Mouse (Mus musculus) adrenal gland, postnatal 14 days (tissue): ENCODE results near the gene Tunar. TPM values are rescaled to one million over a fixed set of nuclear protein-coding genes. Genes with fewer than 3 reads are reported as not detected.
A peak's percentile ranks its signal among the peaks of the same experiment; 100 is the strongest.

Experiments
- DNase-seq: peaks from one replicate; pipeline ENCODE4 v3.0.0; 2021; ENCODE audit warnings: mixed read lengths
- long read RNA-seq, 2 experiments: library from polyadenylated mRNA; stranded (forward); transcript quantifications; one replicate each; pipeline ENCODE4 v2.0.0; 2021
- total RNA-seq: library from RNA; stranded (reverse); gene quantifications from 2 replicates; pipeline ENCODE4 v1.2.3, GENCODE M21; 2021

Tunar gene
- 0.37 and 0.56 TPM in 2 replicates for total RNA-seq
- long read RNA-seq, experiment 1: 0 reads
- long read RNA-seq, experiment 2, partial matches to known transcripts: 0 of 1 reads
- long read RNA-seq, experiment 2, other reads (novel, unspliced or antisense): 1 of 1 reads

DNA sequence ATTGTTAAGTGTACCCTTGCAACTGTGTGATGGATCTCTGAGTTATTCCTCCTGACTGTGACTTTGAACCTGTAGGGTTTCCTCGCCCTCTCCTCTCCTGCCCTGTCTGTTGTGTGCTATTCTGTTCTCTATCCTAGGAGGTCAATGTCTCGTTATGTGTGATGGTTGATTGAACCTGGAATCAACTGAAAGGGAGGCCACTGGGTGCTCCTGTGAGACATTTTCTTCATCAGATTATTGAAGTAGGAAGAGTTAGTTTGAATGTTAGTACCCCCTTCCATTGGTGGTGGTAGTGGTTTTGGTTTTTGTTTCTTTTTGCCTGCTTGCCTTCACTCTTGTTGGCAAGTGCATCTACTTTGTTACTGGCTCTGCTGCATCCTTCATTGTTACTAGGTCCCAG is at the start of gene Tunar:
TSS of gene Tunar (plus strand) at position 301 of the 400 bp plus-strand sequence.
- DNase-seq: no peak

GRCm38 (mm10) chr12:105312571-105313035 is 21.1 kb upstream of the Tunar start:
- no peak for DNase-seq

- DNase-seq: no peak
Measured at GRCm38 (mm10) chr12:105314328-105314727, 19.3 kb upstream of the Tunar start.

DNA sequence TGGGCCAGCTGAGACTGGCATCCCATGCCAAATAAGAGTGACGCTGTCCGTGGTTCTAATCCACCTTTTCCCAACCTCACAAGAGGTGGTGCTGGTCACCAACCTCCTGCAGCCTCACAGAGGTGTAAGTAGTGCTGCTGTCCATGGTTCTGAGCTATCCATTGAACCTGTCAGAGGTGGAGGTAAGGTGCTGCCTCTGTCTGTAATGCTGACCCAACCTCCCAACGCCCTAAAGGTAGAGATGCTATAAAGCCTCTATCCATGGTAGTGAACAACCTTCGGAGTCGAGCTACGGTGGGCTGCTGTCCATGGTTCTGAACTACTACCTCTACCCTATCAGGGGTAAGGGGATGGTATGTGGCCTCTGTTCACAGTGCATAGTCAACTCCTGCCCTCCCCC is 11.5 kb upstream of the Tunar start:
- DNase-seq: peak; percentile 37

GRCm38 (mm10) chr12:105327051-105327450 is 6.6 kb upstream of the Tunar start:
- DNase-seq: no peak

DNA sequence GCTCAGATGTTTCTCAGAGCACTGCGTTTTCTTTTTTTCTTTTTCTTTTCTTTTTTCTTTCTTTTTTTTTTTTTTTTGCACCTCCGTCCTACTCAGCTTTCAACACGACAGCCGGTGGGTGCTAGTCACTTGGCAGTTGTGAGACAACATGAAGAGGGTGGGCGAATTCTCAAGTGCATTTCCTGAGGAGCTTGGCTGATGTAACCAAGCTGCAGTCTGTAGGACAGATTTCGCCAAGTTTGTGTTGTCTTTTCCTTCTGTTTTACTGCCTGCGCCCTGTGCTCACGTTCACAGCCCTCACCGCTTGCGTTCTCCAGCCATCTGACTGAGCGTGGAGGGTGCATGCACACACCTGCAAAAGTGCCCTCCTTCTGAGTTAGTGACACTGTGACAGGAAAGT is 5.3 kb upstream of the Tunar start:
- DNase-seq: no peak

DNA sequence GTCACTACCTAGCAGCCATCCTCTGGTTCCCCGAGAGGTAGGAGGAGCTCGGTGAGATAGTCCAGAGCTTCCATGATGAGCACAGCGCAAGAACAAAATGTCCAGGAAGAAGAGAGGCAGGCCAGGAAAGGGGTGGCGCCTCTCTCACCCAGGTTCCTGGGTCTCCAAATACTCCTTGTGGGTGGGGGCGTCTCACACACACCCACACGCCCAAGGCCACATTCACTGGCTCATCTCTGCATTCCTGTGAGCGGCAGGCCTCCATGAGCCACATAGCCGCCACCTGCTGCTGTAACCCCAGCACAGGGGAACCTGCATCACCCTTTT is 2.4 kb downstream of the Tunar start:
- DNase-seq: no peak

DNA sequence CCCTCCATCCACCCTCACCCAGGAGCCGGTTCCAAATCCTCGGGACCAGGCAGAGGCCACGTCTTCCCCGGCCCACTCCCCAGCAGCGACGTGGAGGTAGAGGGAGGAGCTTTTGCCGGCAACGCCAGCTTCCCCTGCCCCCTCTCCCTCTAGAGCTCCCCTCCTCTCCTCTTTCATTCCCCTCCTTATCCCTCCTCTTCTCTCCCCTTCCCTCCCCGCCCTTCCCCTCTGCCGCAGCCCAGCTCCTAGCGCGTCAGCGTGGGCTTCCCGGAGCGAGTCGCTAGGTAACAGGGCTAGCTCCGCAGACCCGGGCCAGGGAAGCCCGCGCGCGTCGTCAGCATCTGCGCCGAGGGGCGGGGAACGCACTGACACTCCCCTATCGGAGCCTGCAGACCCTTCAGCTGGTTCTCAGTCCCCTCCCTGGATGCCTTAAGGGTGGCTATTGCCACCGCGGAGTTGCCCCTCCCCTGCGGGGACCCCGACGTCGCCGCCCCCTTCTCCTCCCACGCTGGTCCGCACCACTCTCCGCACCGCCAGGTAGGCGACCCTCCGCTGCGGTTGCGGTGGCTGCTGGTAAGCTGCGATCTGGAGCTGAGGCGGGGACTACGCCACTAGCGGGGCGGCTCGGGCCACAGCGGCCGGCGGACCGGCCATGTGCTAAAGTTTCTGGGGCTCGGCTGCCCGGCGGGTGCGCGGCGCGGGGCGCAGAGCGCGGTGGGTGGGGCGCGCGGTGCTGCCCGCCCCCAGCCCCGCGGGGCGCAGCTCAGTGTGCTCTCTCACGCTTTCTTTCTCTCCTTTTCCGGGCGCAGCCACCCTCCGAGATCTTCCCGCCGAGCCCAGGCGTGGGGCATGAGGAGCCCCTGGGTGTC is 3.0 kb downstream of the Tunar start:
- DNase-seq: peak; percentile 18

GRCm38 (mm10) chr12:105337290-105338005 is 3.8 kb downstream of the Tunar start:
- DNase-seq: no peak

- no peak for DNase-seq
Measured at GRCm38 (mm10) chr12:105338256-105338977, 4.7 kb downstream of the Tunar start.

- no peak for DNase-seq
Measured at GRCm38 (mm10) chr12:105341523-105341922, 7.9 kb downstream of the Tunar start.

GRCm38 (mm10) chr12:105344460-105344859 is 10.8 kb downstream of the Tunar start:
- no peak for DNase-seq

GRCm38 (mm10) chr12:105346861-105347260 is 13.2 kb downstream of the Tunar start:
- no peak for DNase-seq

DNA sequence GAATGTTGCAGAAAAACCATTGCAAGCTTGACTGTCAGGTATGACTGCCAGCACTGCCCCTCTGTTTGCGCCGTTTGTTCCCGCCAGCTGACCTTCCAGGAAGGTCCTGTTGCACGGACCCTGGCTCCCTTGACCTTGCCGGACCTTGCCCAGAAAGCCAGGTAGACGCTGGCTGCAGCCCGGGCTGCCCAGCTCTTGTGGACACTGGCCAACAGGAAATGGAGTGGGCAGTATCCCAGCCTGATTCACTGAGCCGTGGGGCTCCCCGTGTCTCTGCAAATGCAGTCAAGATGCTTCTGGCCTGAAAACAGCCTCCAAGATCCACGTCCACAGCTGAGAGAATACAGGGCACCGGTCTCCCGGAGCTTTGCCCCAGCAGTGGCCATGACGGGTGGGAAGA is 13.6 kb downstream of the Tunar start:
- DNase-seq: no peak

GRCm38 (mm10) chr12:105354266-105354665 is 20.6 kb downstream of the Tunar start:
- no peak for DNase-seq

DNA sequence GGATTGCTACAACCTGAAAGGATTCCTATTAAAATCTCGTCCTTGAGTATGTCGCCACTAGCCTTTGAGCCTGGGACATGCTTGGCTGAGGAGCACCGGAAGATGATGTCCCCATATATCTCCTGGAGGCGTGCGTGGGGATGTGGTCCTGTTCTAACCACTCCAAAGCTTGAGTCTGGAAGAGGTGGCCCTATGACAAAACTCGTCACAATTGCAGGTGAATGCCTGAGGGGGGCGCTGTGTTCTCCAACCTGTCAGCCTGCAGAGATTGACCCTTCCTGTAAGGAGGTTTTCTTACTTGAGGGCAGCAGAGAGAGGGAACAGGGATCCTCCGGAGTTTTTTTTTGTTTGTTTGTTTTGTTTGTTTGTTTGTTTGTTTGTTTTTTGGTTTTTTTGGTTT is 21.1 kb downstream of the Tunar start:
- DNase-seq: no peak

- DNase-seq: no peak
Measured at GRCm38 (mm10) chr12:105356781-105357180, 23.1 kb downstream of the Tunar start.

DNA sequence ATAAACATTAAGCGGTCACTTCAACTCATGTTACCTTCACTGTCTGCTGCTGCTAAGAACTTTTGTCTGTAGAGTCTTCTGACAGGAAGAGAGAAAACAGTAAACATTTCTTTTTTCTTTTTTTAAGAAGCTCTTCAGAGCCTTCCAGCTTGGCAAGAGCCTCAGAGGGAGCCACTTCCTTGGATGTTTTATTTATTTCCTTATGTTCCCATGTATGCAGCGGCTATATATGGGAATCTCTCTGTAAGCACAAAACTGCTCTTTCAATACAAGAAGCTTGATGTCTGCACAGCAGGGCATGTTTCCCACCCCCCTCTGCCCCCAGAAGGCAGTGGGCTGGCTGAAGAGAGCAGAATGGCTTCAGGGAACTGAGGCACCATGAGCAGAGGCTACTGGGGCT is 30.0 kb downstream of the Tunar start:
- no peak for DNase-seq

DNA sequence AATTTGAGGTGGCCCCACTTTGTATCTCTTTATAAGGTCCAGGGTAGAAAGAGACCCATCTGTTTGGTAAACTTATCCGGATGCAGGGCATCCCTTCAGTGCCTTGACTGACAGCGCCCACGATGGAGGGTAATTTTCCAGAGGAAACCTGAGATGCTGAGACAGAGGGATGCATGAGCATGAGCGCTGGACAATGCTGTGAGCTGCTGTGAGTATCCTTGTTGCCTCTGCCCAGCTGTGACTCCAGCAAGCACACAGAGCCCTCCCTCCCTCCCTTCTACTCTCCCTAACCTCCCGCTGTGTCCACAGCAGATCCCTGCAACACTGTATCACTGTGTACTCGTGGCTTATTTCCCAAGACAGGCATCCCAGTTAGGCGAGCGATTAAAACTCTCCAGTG is 40.9 kb downstream of the Tunar start:
- DNase-seq: no peak

DNA sequence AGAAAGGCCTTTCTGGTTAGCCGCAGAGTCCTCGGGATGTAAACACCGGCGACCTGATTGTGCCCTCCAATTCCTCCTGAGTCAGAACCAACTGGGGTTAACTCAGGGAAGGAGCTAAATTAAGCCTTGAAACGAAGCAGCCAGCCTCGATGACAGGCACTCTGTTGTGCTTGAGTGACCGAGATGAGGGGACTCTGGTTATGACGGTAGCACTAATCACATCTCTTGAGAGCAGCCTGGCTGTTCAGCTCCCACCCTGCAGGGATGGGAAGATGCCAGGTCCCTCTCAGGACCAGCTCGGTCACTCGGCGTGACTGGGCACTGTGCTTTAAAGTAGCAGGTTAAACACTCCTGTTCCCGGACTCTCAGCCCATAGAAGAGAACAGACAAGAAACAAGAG is 43.3 kb downstream of the Tunar start:
- no peak for DNase-seq

- no peak for DNase-seq
Measured at GRCm38 (mm10) chr12:105382733-105383132, 49.1 kb downstream of the Tunar start.

DNA sequence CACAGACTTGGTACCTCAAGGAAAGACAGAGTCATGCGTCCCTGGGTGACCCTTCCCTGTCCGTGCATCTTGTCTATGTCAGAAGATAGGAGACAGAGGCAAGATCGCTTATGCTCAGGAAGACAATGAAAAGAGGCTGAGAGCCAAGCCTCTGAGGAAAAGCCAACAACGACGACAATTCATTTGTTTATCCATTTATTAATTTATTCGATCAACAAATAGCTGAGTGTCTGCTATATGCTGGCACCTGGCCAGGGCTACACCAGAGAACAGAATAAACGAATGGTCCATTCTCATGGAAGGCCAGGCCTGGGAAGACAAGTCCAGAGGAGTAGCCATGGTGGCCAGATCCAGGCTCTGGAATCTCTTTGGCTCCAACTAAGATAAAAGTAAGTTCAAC is 61.0 kb downstream of the Tunar start:
- no peak for DNase-seq

DNA sequence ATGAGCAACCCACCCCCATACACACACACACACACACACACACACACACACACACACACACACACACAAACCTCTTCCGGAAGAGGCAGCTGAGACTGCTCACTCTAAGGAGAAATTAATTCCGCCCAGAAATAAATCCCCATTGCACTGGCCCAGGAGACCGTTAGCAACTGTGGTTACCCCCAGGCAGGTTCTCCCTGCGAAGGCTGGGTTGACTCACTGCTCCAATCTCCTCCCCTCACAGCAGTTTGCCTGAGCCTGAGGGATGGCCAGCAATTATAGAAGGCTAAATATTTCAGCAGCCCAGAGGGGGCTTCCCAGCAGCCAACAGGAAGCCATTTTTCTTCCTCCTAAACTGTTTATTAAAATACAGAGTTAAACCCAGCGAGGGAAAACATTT is 64.5 kb downstream of the Tunar start:
- no peak for DNase-seq
